Mouse (Mus musculus) adipocyte (in vitro differentiated cells): ENCODE measurements at regions not wholly inside any gene's neighbourhood (a gene's known extent, or its start where the extent isn't known, plus 50 kb on each side); places are given as distances from the start of the nearest gene placed in this dataset.

Experiments
- DNase-seq: peaks from one replicate; pipeline ENCODE4 v3.0.0-alpha.2; 2016; ENCODE audit warnings: low spot score

GRCm38 (mm10) chr2:71690277-71691161 is 54.9 kb upstream of the Itga6 start:
- DNase-seq, result no peak

- DNase-seq, result peak; percentile 60
Measured at GRCm38 (mm10) chr2:71694758-71695310, 50.6 kb upstream of the Itga6 start.
